Mouse (Mus musculus) ovary, adult 18-20 months (tissue): Measurements from ENCODE around the gene Rngtt.
A peak's percentile ranks its signal among the peaks of the same experiment; 100 is the strongest.

Experiments used
- DNase-seq: peaks from one replicate; pipeline ENCODE4 v3.0.0; 2022; ENCODE audit warnings: low spot score, mixed read lengths

Rngtt gene

DNA sequence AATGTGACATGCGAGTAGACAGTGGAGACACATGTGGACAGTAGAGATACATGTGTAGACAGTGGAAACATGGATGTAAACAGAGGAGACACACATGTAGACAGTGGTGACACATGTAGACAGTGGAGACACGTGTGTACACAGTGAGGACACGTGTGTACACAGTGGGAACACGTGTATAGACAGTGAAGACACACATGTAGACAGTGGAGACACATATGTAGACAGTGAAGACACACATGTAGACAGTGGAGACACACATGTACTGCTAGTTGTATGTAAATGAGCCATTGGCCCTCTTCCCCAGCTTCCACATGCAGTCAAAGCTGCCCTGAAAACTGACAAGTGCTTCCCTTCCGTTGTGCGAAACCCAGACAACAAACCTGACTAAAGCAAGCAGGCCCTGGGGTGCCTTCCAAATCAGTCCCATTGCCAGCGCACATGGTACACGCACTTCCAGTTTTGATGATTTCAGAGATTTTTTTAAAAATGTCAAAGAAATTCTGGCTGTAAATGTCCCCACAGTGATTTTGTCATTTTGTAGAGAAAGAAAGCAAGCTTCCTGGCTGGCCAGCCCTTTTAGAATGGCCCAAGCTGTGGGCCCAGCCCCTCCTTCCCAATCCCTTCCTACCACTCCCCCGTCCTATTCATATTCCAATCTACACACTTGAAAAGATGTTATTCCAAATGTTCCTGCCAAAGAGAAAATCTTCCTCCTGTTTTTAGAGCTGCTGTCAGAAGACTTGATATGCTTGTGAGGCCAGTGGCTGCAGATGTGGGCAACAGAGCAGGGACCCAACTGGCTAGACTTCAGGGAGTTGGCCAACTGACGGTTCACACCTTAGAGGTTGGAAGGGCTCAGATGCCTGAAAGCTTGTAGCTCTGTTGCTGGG lies 204.2 kb downstream of the Rngtt start:
- no peak for DNase-seq

DNA sequence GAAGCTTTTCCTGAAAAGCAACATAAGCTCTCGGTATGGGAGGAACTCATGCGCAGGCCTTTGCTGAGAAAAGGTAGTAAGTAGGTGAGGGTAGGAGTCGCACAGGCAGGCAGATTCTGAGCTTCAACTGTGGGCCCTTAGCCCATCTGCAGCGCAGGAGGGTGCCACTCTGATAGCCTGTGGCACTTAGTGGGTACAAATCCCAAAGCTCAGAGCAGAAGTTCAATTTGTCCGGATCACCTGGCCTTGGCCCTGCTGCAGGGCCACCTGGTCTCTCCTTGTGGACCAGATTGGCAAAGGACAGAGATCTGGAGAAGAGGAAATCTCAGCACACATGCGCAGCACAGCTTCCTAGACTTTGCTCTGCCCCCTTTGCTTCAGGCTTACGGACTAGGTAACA lies 210.1 kb downstream of the Rngtt start:
- DNase-seq = no peak

GRCm38 (mm10) chr4:33520938-33521337 lies 210.8 kb downstream of the Rngtt start:
- no peak for DNase-seq

DNA sequence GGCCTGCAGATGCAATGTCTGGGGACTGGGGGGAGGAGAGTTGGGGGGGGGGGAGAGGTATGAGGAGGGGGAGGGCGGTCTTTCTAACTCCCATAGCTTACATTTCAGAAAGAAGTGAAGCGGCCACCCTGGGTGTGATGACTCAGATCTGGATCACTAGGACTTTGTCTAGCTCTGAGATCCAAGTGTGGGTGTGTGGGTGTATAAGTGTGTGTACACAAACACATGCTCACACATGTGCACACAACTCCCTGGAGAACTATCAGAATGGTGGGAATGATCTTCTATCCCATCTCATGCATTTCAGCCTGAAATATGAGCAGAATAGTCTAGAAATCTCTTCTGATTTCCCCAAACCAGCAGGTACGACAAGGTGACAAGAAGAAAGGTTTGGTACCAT lies 213.7 kb downstream of the Rngtt start:
- no peak for DNase-seq

- peak; percentile 45 for DNase-seq
Measured at GRCm38 (mm10) chr4:33524481-33525141, 214.5 kb downstream of the Rngtt start.

GRCm38 (mm10) chr4:33525272-33525671 lies 215.2 kb downstream of the Rngtt start:
- DNase-seq = no peak

- no peak for DNase-seq
Measured at GRCm38 (mm10) chr4:33526092-33526491, 216.0 kb downstream of the Rngtt start.

DNA sequence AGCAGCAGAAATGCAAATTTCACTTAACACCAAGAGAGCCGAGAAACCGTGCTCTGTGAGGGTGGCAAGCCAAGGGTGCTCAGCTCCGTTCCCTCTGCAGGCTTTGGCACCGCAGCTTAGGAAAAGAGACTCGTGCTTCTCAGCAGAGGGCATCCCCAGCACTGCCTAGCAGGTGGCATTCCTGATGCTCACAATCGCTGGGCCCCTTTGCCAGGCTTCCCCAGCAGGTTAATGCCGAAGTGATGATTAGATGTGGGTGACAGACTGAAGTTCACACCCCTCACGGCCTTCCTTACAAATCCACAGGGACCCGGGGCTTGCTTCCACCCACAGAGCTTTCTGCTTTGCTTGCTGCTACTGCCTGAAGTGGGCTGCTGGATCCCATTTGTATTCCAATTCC lies 216.6 kb downstream of the Rngtt start:
- no peak for DNase-seq

DNA sequence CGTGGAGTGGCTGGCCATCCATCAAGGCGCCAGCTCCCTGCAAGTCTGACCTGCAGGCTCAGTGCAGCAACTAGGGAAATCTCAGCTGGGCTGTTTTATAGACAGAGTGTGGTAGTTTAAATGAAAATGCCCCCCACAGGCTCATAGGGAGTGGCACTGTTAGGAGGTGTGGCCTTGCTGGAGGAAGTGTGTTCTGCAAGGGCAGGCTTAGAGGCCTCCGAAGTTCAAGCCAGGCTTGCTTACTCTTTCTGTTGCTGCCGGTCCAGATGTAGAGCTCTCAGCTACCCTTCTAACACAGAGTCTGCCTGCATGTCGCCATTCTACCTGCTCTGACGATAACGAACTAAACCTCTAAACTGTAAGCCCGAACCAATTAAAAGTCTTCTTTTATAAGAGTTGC lies 222.5 kb downstream of the Rngtt start:
- DNase-seq = no peak

DNA sequence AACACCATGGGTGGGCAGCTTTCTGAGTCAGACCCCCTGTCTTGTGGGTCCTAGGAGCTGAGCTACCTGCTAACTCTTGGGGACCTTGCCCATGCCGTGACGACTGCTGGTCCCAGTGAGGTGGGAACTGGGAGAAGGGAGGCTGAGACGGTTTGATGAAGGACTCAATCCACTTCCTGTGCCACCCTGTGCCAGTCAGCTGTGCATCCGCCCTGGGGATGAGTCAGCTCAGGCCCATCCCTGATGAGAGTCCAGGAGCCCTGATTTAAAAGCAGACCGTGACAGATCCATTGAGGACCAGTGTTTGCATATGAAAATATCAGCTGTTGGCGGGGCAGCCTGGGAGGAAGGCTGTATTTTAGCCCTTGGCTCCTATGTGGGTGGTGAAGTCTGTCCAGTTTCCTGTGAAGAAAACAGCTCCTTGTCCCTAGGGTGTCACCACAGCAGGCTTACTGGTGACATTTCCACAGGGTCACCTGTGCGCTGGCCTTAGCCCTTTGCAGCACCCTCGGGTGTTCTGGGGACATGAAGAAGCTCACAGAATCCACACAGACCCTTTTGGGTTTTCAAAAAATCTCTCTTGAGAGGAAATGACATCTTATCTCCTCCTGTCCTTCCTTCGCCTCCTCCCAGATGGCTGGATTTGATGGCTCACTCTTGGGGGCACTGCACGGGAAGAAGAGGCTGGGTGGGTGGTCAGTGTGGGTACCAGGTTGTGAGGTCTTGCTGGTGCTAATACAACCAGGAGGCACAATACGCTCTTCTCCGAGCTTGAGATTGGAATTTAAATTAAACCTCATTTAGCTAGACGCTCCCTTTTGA lies 234.9 kb downstream of the Rngtt start:
- no peak for DNase-seq

- DNase-seq = no peak
Measured at GRCm38 (mm10) chr4:33545577-33545879, 235.4 kb downstream of the Rngtt start.

GRCm38 (mm10) chr4:33546278-33546677 lies 236.2 kb downstream of the Rngtt start:
- no peak for DNase-seq

- no peak for DNase-seq
Measured at GRCm38 (mm10) chr4:33547315-33547929, 237.3 kb downstream of the Rngtt start.

DNA sequence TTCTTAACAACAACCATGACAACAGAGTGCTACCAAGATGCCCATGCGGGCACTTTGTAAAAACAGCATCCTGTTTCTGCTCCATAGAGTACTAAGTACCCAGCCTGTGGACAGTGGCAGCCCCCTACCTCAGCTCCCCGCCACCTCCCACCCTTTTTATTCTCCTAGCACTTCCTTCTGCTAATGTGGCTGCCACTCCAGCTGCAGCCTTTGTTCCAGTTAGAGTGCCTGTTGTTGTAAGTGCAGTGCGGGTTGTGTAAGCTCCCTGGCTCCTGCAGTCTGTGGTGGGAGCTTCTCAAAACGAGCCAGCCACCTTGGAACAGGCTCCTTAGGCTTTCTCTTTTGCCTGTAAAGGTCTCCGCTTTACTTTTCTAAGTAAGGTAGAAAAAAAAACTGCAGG lies 239.5 kb downstream of the Rngtt start:
- DNase-seq = no peak
